Mouse (Mus musculus): Measurements from ENCODE around the gene Olfr846. TPM values are rescaled to one million over a fixed set of nuclear protein-coding genes. Genes with fewer than 3 reads are reported as not detected.

The Olfr846 gene
- polyA plus RNA-seq (2017; shearing (Covaris generic)), result not detected

GRCm38 (mm10) chr9:19363905-19364304 lies at the start of gene Olfr846:
Gene Olfr846, minus strand, starts transcription at chr9:19364005.

DNA sequence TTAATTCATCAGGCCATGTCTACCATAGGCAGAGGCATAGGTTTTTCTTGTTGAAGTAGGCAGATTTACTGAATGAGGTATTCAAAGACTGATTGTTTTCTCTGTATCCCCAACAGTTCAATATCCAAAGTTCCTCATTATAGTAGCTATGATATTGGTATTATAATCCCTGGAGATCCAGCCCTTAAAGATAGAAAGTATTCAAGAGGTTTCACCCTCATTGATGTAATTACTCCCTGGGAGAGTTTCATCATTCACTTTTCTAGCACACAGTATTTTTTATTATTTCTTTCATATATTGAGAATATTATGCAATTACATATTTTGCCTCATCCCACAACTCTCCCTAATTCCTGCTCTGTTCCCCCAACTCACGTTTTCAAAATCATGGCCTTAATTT lies 14.8 kb upstream of the Olfr846 start, which contains the start of gene Olfr847:
Olfr847 (minus strand) TSS at position 101 of the 400 bp plus-strand sequence.

DNA sequence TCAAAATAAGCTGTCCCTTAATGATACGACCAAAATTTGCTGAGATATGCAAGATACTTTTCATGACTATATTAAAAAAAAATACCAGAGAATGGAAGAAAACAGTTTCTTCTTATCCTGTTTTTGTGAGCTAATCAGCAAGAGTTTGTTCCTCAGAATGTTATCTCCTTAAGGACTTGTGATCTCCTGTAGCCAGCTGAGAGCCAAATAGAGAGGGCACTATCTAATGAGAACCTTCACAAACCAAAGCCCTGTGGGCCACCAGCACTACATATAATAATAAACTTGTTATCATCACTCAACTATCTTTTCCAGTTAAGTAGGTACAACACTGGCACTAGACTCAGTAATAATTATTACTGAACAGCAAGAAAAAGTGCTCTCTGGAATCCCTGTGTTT lies 27.6 kb downstream of the Olfr846 start, which contains the start of gene Olfr845:
Olfr845 (plus strand) TSS at position 301 of the 400 bp plus-strand sequence.

GRCm38 (mm10) chr9:19316047-19316446 lies 47.8 kb downstream of the Olfr846 start, which contains the start of gene Olfr844:
Gene Olfr844, plus strand, starts transcription at chr9:19316347.

Other genes with a start within 250 kb of the Olfr846 start
- not detected for gene Olfr836, start 243.6 kb downstream of the Olfr846 start, polyA plus RNA-seq (2017; shearing (Covaris generic))
- not detected for gene Olfr837, start 227.7 kb downstream of the Olfr846 start, polyA plus RNA-seq (2017; shearing (Covaris generic))
- under 1 TPM in 1 of 2 experiments, not detected in 1; 0.04 TPM for gene Olfr839-ps1, start 186.7 kb downstream of the Olfr846 start, polyA plus RNA-seq (2017; shearing (Covaris generic))
- under 1 TPM in 1 of 2 experiments, not detected in 1; 0.12 TPM for gene Olfr843, start 112.0 kb downstream of the Olfr846 start, polyA plus RNA-seq (2017; shearing (Covaris generic))
- gene Olfr844, start 47.7 kb downstream of the Olfr846 start, polyA plus RNA-seq (2017; shearing (Covaris generic)), result not detected
- gene Olfr845, start 27.5 kb downstream of the Olfr846 start, polyA plus RNA-seq (2017; shearing (Covaris generic)), result not detected
- gene Olfr847, start 14.7 kb upstream of the Olfr846 start, polyA plus RNA-seq (2017; shearing (Covaris generic)), result not detected
- gene Olfr849, start 76.3 kb upstream of the Olfr846 start, polyA plus RNA-seq (2017; shearing (Covaris generic)), result not detected
- gene Olfr850, start 114.2 kb upstream of the Olfr846 start, polyA plus RNA-seq (2017; shearing (Covaris generic)), result not detected
- not detected for gene Olfr851, start 129.3 kb upstream of the Olfr846 start, polyA plus RNA-seq (2017; shearing (Covaris generic))
- not detected for gene Olfr853, start 177.1 kb upstream of the Olfr846 start, polyA plus RNA-seq (2017; shearing (Covaris generic))
- not detected for gene Olfr854, start 203.4 kb upstream of the Olfr846 start, polyA plus RNA-seq (2017; shearing (Covaris generic))
- gene Olfr855, start 218.6 kb upstream of the Olfr846 start, polyA plus RNA-seq (2017; shearing (Covaris generic)), result under 1 TPM in 1 of 2 experiments, not detected in 1; 0.16 TPM